Mouse (Mus musculus): ENCODE data around the gene Atp10b. TPM values are rescaled to one million over a fixed set of nuclear protein-coding genes. Genes with fewer than 3 reads are reported as not detected.
A peak's percentile ranks its signal among the peaks of the same experiment; 100 is the strongest.

Gene Atp10b
- total and polyA plus RNA-seq, 3 experiments = not detected

DNA sequence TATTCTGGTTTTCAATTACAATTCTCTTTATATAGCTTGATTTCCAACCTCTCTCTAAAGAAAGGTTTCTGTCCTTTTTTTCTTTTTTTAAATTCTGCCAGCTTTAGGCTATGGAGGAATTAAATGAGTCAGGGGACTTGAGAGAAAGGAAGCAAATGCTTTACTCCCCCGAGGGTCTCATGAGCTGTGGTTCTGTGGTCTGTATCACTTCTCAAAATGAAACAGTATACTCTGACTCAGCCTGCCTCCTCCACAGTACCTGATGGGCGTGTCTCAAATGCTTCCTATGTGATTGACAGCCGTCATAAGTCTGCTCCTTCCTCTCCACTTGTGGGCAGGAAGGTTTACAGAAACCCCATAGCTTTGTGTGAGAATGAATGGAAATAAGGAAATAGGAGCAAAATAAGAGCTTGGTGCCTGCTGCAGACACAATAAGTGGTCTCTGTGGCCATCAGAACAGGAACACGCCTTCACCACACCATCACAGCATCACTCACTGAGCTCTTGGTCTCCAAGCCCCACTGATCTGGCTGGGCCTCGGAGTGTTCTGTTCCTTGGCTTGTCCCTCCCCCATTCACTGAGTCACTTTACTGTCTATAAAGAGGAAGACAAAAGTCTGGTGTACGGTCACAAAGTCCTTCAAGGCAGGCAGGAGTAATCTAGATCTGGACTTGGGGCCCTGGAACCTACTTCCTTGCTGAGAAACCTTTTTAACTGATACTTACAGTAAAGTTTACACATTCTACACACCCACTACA lies 24.9 kb downstream of the Atp10b start (continued):
- 0 out of 2 replicates have a peak, but pooled peaks have one; percentile 37 for TF ChIP-seq TBP (conservative IDR thresholded peaks at IDR 0.05; ENCODE audit: low read depth, low read length)
- TF ChIP-seq RCOR1 (conservative IDR thresholded peaks at IDR 0.05; ENCODE audit: low read depth, low read length) = peak; percentile 96
- 0 out of 2 replicates have a peak, but pooled peaks have one; percentile 23 for TF ChIP-seq NELFE (IDR thresholded peaks at IDR 0.05; ENCODE audit: low read depth, low read length)
- no peak for TF ChIP-seq CHD1 (IDR thresholded peaks at IDR 0.05; ENCODE audit: low read depth, low read length)
- TF ChIP-seq CTCF (conservative IDR thresholded peaks at IDR 0.05 in 1 of 2, IDR thresholded peaks at IDR 0.05 in 1 of 2; ENCODE audit: low read depth in 2 of 2, low read length in 2 of 2) = no peak
- TF ChIP-seq KAT2A (IDR thresholded peaks at IDR 0.05; ENCODE audit: insufficient replicate concordance, low read length) = no peak
- TF ChIP-seq POLR2AphosphoS2 (IDR thresholded peaks at IDR 0.05; ENCODE audit: low read depth, low read length) = no peak
- no peak for TF ChIP-seq PAX5 (IDR thresholded peaks at IDR 0.05; ENCODE audit: low read length)
- peak; percentile 99 for TF ChIP-seq IRF4 (IDR thresholded peaks at IDR 0.05; ENCODE audit: low read depth, low read length)
- TF ChIP-seq MAFK (IDR thresholded peaks at IDR 0.05; ENCODE audit: insufficient replicate concordance, low read length) = peak; percentile 88
- no peak for TF ChIP-seq USF1 (IDR thresholded peaks at IDR 0.05; ENCODE audit: low read depth, low read length)
- no peak for TF ChIP-seq USF2 (conservative IDR thresholded peaks at IDR 0.05; ENCODE audit: low read depth, low read length)
- TF ChIP-seq ZNF384 (IDR thresholded peaks at IDR 0.05; ENCODE audit: low read depth, low read length) = peak; percentile 81
- TF ChIP-seq SMC3 (IDR thresholded peaks at IDR 0.05; ENCODE audit: low read depth, low read length) = no peak

GRCm38 (mm10) chr11:43182401-43182800 lies 32.7 kb downstream of the Atp10b start:
- DNase-seq (ENCODE audit: extremely low read depth) = no peak
- Histone ChIP-seq H3K27ac (ENCODE audit: insufficient read depth, low read depth) (no peak overlapping the region), H3K4me1 (ENCODE audit: control insufficient read depth in 1 of 2, insufficient read depth in 2 of 2) (peaks cover 6 to 22% of the 10 kb centered on the region in 2 experiments; a peak in 3 of 4 replicates), H3K79me2 (replicated peaks; ENCODE audit: control insufficient read depth, extremely low read depth, insufficient read depth, poor library complexity, severe bottlenecking) (no peaks in the 10 kb centered on the region), H3K4me2 (ENCODE audit: insufficient read depth, low read depth, poor library complexity, severe bottlenecking) (no peak overlapping the region), H3K4me3 (replicated peaks in 1 of 3; ENCODE audit: low read depth in 2 of 3, low read length in 2 of 3, poor library complexity in 1 of 3) (no peak overlapping the region), H3K27me3 (replicated peaks) (no peaks in the 10 kb centered on the region), H3K36me3 (replicated peaks in 1 of 2; ENCODE audit: control insufficient read depth in 1 of 2, insufficient read depth in 1 of 2, low read length in 1 of 2) (no peaks in the 10 kb centered on the region), H3K9me3 (replicated peaks; ENCODE audit: low read length) (no peaks in the 10 kb centered on the region), H3K9ac (ENCODE audit: insufficient read depth, low read depth) (no peak overlapping the region)
- in situ Hi-C loops (cut with MboI; ENCODE audit: low pct_ligation_motif_present, low pct_unique_long_range_greater_than_20kb, low sequenced_read_pairs) (no loop called here), dilution Hi-C loops (cut with MboI; ENCODE audit: extremely low pct_ligation_motif_present, extremely low pct_unique_long_range_greater_than_20kb, low sequenced_read_pairs) (no loop called here)
- TF ChIP-seq ZMIZ1 (IDR thresholded peaks at IDR 0.05; ENCODE audit: low read depth, low read length) = no peak
- TF ChIP-seq NELFE (IDR thresholded peaks at IDR 0.05; ENCODE audit: low read depth, low read length) = no peak

DNA sequence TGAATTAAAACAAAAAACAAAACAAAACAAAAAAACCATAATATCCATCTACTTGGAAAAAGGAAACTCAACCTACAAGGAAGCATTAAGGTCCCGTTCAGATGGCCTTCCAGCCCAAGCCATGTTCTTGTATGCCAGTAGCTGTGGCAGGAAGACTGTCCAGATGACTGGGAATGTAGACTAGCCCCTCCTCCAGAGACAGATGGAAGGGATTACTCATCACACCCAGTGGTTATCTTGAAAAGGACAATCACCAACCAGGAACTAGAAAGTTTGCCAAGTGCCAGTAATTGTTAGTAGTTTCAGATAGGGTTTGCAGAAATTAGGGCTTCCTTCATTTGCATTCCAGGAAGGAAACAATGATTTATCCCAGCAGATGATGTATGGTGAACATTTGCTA lies 33.1 kb downstream of the Atp10b start:
- no peak overlapping the region for H3K4me3 ChIP-seq (replicated peaks in 1 of 3; ENCODE audit: low read depth in 2 of 3, low read length in 2 of 3, poor library complexity in 1 of 3)
- H3K9me3 ChIP-seq (replicated peaks; ENCODE audit: low read length) = no peaks in the 10 kb centered on the region
- H3K4me2 ChIP-seq (ENCODE audit: insufficient read depth, low read depth, poor library complexity, severe bottlenecking) = no peak overlapping the region
- H3K36me3 ChIP-seq (replicated peaks in 1 of 2; ENCODE audit: control insufficient read depth in 1 of 2, insufficient read depth in 1 of 2, low read length in 1 of 2) = no peaks in the 10 kb centered on the region
- no peak overlapping the region for H3K9ac ChIP-seq (ENCODE audit: insufficient read depth, low read depth)
- peak; percentile 62 for DNase-seq (ENCODE audit: extremely low read depth)
- H3K79me2 ChIP-seq (replicated peaks; ENCODE audit: control insufficient read depth, extremely low read depth, insufficient read depth, poor library complexity, severe bottlenecking) = no peaks in the 10 kb centered on the region
- no peak overlapping the region for H3K27ac ChIP-seq (ENCODE audit: insufficient read depth, low read depth)
- H3K4me1 ChIP-seq (ENCODE audit: control insufficient read depth in 1 of 2, insufficient read depth in 2 of 2) = peaks cover 6 to 19% of the 10 kb centered on the region in 2 experiments; a peak in 3 of 4 replicates
- dilution Hi-C loops (cut with MboI; ENCODE audit: extremely low pct_ligation_motif_present, extremely low pct_unique_long_range_greater_than_20kb, low sequenced_read_pairs) = no loop called here
- no peak for TF ChIP-seq MAZ (IDR thresholded peaks at IDR 0.05; ENCODE audit: low read depth, low read length)
- TF ChIP-seq SMC3 (IDR thresholded peaks at IDR 0.05; ENCODE audit: low read depth, low read length) = no peak; the same call in 1 of the 2 replicates
- TF ChIP-seq PAX5 (IDR thresholded peaks at IDR 0.05; ENCODE audit: low read length) = no peak
- TF ChIP-seq JUN (IDR thresholded peaks at IDR 0.05; ENCODE audit: insufficient read depth, low read depth, low read length) = peak; percentile 41; the same call in 1 of the 2 replicates
- TF ChIP-seq NELFE (IDR thresholded peaks at IDR 0.05; ENCODE audit: low read depth, low read length) = no peak
- TF ChIP-seq ETS1 (conservative IDR thresholded peaks at IDR 0.05; ENCODE audit: low read depth, low read length) = peak; percentile 76
- TF ChIP-seq USF1 (IDR thresholded peaks at IDR 0.05; ENCODE audit: low read depth, low read length) = no peak
- TF ChIP-seq MAFK (IDR thresholded peaks at IDR 0.05; ENCODE audit: insufficient replicate concordance, low read length) = no peak
- peak; percentile 72 for TF ChIP-seq EP300 (IDR thresholded peaks at IDR 0.05; ENCODE audit: low read length)
- TF ChIP-seq KAT2A (IDR thresholded peaks at IDR 0.05; ENCODE audit: insufficient replicate concordance, low read length) = no peak
- peak; percentile 48 for TF ChIP-seq ZNF384 (IDR thresholded peaks at IDR 0.05; ENCODE audit: low read depth, low read length)
- peak; percentile 86 for TF ChIP-seq JUND (conservative IDR thresholded peaks at IDR 0.05; ENCODE audit: low read depth, low read length)
- in situ Hi-C loops (cut with MboI; ENCODE audit: low pct_ligation_motif_present, low pct_unique_long_range_greater_than_20kb, low sequenced_read_pairs) = no loop called here
- no peaks in the 10 kb centered on the region for H3K27me3 ChIP-seq (replicated peaks)
